Mouse (Mus musculus): ENCODE results near the gene Ap1s1.

DNA sequence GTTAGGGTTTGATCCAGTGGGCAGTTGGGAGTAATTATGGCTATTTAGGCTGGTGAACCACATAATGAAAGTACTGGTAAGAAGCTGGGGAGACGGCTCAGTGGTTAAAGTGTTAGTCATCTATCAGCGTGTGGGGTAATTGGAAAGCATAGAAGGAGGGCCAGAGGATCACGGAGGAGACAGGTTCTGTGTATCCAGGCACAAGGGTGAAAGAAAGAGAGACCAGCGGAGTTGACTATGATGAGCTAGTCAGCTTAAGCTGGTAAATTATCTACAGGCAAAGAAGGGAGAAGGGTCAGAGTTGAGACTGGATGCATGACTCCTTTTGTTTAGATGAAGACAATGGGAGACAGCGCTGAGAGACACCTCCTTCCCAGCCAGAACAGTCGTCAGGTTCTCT is 5.2 kb upstream of the Ap1s1 start:
- TF ChIP-seq CTCF (IDR thresholded peaks at IDR 0.05; ENCODE audit: low read depth) (no peak), EP300 (optimal IDR thresholded peaks at IDR 0.05) (no peak)

Measured in stomach, postnatal 0 days (tissue).